Mouse (Mus musculus) cortical plate, adult 2 months (tissue): ENCODE data around the gene Nfkbia.

Source experiments
- CTCF ChIP-seq: fragments of 200-500 bp; IDR thresholded peaks from 2 replicates; pipeline ENCODE4 v1.5.1; 2011; ENCODE audit warnings: mild to moderate bottlenecking, control low read depth, low read length; ENCODE audit not compliant: insufficient read depth; ENCODE audit errors: extremely low read depth
- POLR2A ChIP-seq: fragments of 200-500 bp; IDR thresholded peaks from 2 replicates; pipeline ENCODE4 v1.6.1; 2011; ENCODE audit warnings: mild to moderate bottlenecking, low read length, control low read depth; ENCODE audit not compliant: insufficient read depth; ENCODE audit errors: extremely low read depth

- no peak for TF ChIP-seq CTCF
- no peak for TF ChIP-seq POLR2A
Measured at GRCm38 (mm10) chr12:55478901-55479300, 13.5 kb downstream of the Nfkbia start.
